Mouse (Mus musculus): ENCODE data around the gene Lgi4. TPM values are rescaled to one million over a fixed set of nuclear protein-coding genes. Genes with fewer than 3 reads are reported as not detected.

Gene Lgi4
- polyA plus RNA-seq, 1 experiment from 2014 or later, result 0.78 TPM

DNA sequence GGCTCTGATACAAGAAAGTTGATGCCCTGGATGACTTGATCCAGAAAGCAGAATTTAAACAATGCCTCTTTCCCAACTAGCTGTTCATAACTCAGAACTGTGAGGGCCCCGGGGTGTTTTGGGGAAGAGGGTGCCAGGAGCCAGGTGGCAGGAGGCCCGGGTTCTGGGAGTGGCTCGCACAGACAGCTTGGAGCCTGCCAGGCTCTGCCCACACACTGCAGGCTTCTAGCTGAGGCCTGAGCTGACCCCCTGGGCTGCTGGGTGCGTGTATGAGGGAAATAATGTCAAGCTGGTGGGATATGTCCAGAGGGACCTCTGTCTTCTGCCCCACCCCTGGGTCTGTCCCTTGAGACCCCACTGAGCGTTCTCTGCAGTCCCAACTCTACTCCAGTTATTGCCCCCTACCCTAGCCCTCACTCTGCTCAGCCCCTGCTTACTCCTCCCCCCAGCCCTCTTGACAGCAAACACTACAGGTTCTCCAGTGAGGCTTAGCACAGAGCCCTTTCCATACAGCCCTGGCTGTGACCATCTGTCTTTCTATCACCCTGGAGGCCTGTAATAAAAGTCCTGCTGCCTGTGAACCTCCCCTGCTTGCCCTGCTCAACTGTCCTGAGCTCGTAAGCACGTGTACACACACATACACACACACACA is 15.0 kb downstream of the Lgi4 start:
- H3K9me3 ChIP-seq (ENCODE audit: control insufficient read depth, low read depth, low read length), result no peaks in the 10 kb centered on the region
- H3K27me3 ChIP-seq (ENCODE audit: control insufficient read depth, insufficient read depth, low read length), result no peaks in the 10 kb centered on the region
- peaks cover 3% of the 10 kb centered on the region; the same call in 1 of the 2 replicates for H3K36me3 ChIP-seq (ENCODE audit: control insufficient read depth, insufficient read depth, low read length)
- WGBS, result 49% methylated on average over 7 of the region's 7 CpGs
- H3K4me1 ChIP-seq (ENCODE audit: control insufficient read depth, insufficient read depth, low read length), result peaks cover 27% of the 10 kb centered on the region
- peak overlapping the region; percentile 87 for H3K27ac ChIP-seq (ENCODE audit: low read length)
- H3K4me3 ChIP-seq (ENCODE audit: low read depth, low read length), result peak overlapping the region; percentile 30
- no peak overlapping the region for H3K9ac ChIP-seq (replicated peaks; ENCODE audit: low read depth, low read length)
- no peak for ATAC-seq (ENCODE audit: insufficient number of reproducible peaks, insufficient read depth, low FRiP score, low read depth)
- H3K4me2 ChIP-seq (replicated peaks; ENCODE audit: low read depth, low read length), result peak overlapping the region; percentile 34

DNA sequence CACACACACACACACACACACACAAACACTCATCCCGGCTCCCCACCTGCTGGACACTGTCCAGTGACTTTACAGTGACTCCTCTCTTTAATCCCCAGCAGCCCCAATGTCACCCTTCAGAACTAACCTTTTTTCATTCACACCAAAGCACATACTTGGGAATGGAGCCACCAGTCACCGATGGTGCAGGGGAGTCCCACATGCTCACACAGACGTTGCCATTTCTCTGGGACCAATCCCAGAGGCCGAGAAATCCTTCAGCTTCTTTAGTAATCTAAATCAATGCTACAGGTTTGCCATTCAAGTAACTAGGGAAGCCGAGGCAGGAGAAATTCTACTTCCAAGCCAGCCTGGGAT is 15.5 kb downstream of the Lgi4 start:
- 70% methylated on average over 5 of the region's 5 CpGs for WGBS
- 0 out of 2 replicates have a peak, but pooled peaks cover 3% of the 10 kb centered on the region for H3K36me3 ChIP-seq (ENCODE audit: control insufficient read depth, insufficient read depth, low read length)
- no peak overlapping the region for H3K9ac ChIP-seq (replicated peaks; ENCODE audit: low read depth, low read length)
- H3K4me1 ChIP-seq (ENCODE audit: control insufficient read depth, insufficient read depth, low read length), result peaks cover 27% of the 10 kb centered on the region
- peak overlapping the region; percentile 34 for H3K4me2 ChIP-seq (replicated peaks; ENCODE audit: low read depth, low read length)
- H3K4me3 ChIP-seq (ENCODE audit: low read depth, low read length), result peak overlapping the region; percentile 30
- no peak for ATAC-seq (ENCODE audit: insufficient number of reproducible peaks, insufficient read depth, low FRiP score, low read depth)
- H3K27me3 ChIP-seq (ENCODE audit: control insufficient read depth, insufficient read depth, low read length), result no peaks in the 10 kb centered on the region
- no peaks in the 10 kb centered on the region for H3K9me3 ChIP-seq (ENCODE audit: control insufficient read depth, low read depth, low read length)
- H3K27ac ChIP-seq (ENCODE audit: low read length), result peak overlapping the region; percentile 87; the same call in 1 of the 2 replicates

DNA sequence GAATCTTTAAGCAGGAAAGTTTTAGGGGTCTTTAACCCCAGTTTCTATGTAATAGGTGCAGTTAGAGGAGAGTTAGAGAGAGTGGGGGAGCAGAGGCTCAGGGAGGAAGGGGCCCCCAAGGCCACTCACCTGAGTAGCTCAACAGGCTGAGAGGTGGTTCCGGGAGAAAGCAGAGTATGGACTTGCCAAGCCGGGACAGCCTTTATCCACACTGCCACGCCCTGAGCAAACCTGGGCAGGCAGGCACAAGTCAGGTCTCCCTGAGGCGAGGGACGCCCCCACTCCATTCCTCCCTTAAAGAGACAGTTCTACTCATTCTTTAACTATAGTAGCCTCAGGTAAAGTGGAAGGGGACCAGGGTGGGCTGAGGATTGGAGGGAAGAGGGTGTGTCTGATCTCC is 17.4 kb downstream of the Lgi4 start, which contains the start of gene Fxyd3:
Gene Fxyd3, minus strand, starts transcription at position 213 of the 400 bp plus-strand sequence.
- Histone ChIP-seq H3K9ac (replicated peaks; ENCODE audit: low read depth, low read length) (0 out of 2 replicates have a peak within 1 kb of the TSS, but pooled peaks have one; percentile 4), H3K27ac (ENCODE audit: low read length) (peak within 1 kb of the TSS; percentile 80), H3K4me3 (ENCODE audit: low read depth, low read length) (peak within 1 kb of the TSS; percentile 30), H3K9me3 (ENCODE audit: control insufficient read depth, low read depth, low read length) (no peaks in the 10 kb centered on the region), H3K27me3 (ENCODE audit: control insufficient read depth, insufficient read depth, low read length) (no peaks in the 10 kb centered on the region), H3K36me3 (ENCODE audit: control insufficient read depth, insufficient read depth, low read length) (no peaks in the 10 kb centered on the region), H3K4me2 (replicated peaks; ENCODE audit: low read depth, low read length) (peak within 1 kb of the TSS; percentile 34), H3K4me1 (ENCODE audit: control insufficient read depth, insufficient read depth, low read length) (peaks cover 18% of the 10 kb centered on the region)
- ATAC-seq (ENCODE audit: insufficient number of reproducible peaks, insufficient read depth, low FRiP score, low read depth), result peak; percentile 78
- WGBS, result 38% methylated on average over 5 of the region's 5 CpGs

DNA sequence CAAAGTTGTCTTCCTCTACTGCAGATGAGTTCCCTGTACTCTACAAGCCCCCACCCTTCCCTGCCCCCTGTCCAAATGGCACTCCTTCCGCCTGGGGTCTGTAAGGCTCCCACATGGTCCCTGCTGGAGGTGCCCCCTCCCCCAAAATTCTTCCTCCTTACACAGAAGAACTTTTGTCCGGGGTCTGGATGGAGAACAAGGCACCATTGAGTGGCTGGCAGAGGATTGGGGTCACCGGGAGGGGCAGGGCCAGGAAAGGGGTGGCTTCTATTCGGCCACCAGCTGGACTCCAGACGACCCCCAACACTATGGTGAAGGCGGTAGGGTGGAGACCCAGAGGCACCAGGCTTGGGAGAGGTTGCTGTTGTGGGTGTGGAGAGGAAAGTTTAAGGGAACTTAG is 18.3 kb downstream of the Lgi4 start:
- ATAC-seq (ENCODE audit: insufficient number of reproducible peaks, insufficient read depth, low FRiP score, low read depth), result peak; percentile 5; the same call in 1 of the 2 replicates
- no peaks in the 10 kb centered on the region for H3K9me3 ChIP-seq (ENCODE audit: control insufficient read depth, low read depth, low read length)
- H3K4me1 ChIP-seq (ENCODE audit: control insufficient read depth, insufficient read depth, low read length), result peaks cover 9% of the 10 kb centered on the region
- H3K27me3 ChIP-seq (ENCODE audit: control insufficient read depth, insufficient read depth, low read length), result no peaks in the 10 kb centered on the region
- peak overlapping the region; percentile 80; the same call in 1 of the 2 replicates for H3K27ac ChIP-seq (ENCODE audit: low read length)
- 51% methylated on average over 6 of the region's 6 CpGs for WGBS
- H3K36me3 ChIP-seq (ENCODE audit: control insufficient read depth, insufficient read depth, low read length), result no peaks in the 10 kb centered on the region
- H3K4me2 ChIP-seq (replicated peaks; ENCODE audit: low read depth, low read length), result no peak overlapping the region
- H3K4me3 ChIP-seq (ENCODE audit: low read depth, low read length), result no peak overlapping the region
- no peak overlapping the region for H3K9ac ChIP-seq (replicated peaks; ENCODE audit: low read depth, low read length)

DNA sequence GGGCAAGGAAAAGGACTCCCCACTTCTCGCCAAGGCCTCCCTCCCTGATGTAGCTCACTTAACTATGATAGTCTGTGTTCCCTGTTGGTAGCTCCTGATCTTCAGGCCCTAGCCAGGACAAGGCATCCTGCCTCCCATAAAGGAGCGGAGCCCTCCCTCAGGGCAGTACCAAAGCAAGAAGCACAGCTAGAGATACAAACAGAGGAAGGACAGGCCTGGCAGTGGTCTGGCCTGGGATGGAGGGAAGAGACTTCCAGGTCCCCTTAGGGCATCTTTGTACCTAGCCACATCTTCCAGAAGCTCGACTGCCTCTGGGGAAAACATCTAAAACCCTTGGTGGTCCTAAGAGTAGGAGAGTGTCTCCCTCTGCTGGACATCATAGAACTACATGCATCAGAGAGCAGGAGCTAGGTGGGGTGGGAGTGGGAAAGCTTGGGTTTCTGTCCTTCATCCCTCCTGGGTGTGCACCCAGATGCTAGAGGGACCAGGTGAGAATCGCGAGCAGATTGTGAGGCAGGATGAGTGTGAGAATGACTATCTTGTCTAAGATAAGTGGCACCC is 18.8 kb downstream of the Lgi4 start:
- ATAC-seq (ENCODE audit: insufficient number of reproducible peaks, insufficient read depth, low FRiP score, low read depth), result peak; percentile 28; the same call in 1 of the 2 replicates
- Histone ChIP-seq H3K4me3 (ENCODE audit: low read depth, low read length) (no peak overlapping the region), H3K36me3 (ENCODE audit: control insufficient read depth, insufficient read depth, low read length) (no peaks in the 10 kb centered on the region), H3K9me3 (ENCODE audit: control insufficient read depth, low read depth, low read length) (no peaks in the 10 kb centered on the region), H3K9ac (replicated peaks; ENCODE audit: low read depth, low read length) (no peak overlapping the region), H3K27me3 (ENCODE audit: control insufficient read depth, insufficient read depth, low read length) (no peaks in the 10 kb centered on the region), H3K4me1 (ENCODE audit: control insufficient read depth, insufficient read depth, low read length) (peaks cover 9% of the 10 kb centered on the region; the same call in 1 of the 2 replicates), H3K27ac (ENCODE audit: low read length) (no peak overlapping the region), H3K4me2 (replicated peaks; ENCODE audit: low read depth, low read length) (no peak overlapping the region)
- WGBS, result 39% methylated on average over 5 of the region's 5 CpGs

DNA sequence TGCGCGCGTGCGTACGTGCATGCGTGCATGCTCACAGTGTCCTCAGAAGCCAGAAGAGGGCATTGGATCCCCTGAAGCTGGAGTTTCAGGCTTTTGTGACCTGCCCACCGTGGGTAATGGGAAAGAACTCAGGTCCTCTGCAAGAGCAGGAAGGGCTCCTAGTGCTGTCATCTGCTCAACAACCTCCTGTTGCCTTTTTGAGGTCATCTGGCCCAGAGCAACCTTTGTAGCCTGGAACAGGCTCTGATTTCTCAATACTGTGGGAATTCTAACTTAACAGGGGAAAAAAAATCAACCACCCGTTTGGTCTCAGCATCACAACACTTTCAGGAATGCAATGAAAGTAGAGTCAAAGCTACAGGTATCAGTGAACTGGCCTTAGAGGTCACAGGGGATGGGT is 20.5 kb downstream of the Lgi4 start:
- 85% methylated on average over 8 of the region's 8 CpGs for WGBS
- no peaks in the 10 kb centered on the region for H3K27me3 ChIP-seq (ENCODE audit: control insufficient read depth, insufficient read depth, low read length)
- H3K27ac ChIP-seq (ENCODE audit: low read length), result no peak overlapping the region
- no peak overlapping the region for H3K4me3 ChIP-seq (ENCODE audit: low read depth, low read length)
- ATAC-seq (ENCODE audit: insufficient number of reproducible peaks, insufficient read depth, low FRiP score, low read depth), result no peak
- H3K9me3 ChIP-seq (ENCODE audit: control insufficient read depth, low read depth, low read length), result no peaks in the 10 kb centered on the region
- H3K9ac ChIP-seq (replicated peaks; ENCODE audit: low read depth, low read length), result no peak overlapping the region
- no peaks in the 10 kb centered on the region for H3K36me3 ChIP-seq (ENCODE audit: control insufficient read depth, insufficient read depth, low read length)
- H3K4me1 ChIP-seq (ENCODE audit: control insufficient read depth, insufficient read depth, low read length), result peaks cover 13% of the 10 kb centered on the region; the same call in 1 of the 2 replicates
- no peak overlapping the region for H3K4me2 ChIP-seq (replicated peaks; ENCODE audit: low read depth, low read length)

DNA sequence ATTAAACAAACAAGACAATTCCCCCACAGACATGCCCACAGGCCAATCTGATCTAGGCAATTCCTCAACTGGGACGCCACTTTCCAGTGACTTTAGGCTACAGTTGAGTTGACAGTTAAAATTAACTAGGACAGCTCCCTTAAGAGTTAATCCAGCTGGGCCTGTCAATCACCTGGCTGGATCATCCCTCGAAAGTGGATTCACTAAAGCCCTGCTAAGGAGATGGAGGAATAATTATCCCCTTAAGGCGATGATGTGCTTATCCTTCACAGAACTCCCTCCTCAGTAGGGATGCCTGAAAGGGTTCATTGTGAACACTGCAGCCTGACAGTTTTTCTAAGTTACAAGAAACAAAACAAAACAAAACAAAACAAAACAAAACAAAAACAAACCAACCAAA is 21.5 kb downstream of the Lgi4 start:
- peaks cover 19% of the 10 kb centered on the region; the same call in 1 of the 2 replicates for H3K4me1 ChIP-seq (ENCODE audit: control insufficient read depth, insufficient read depth, low read length)
- no peaks in the 10 kb centered on the region for H3K9me3 ChIP-seq (ENCODE audit: control insufficient read depth, low read depth, low read length)
- no peak overlapping the region for H3K4me3 ChIP-seq (ENCODE audit: low read depth, low read length)
- no peak overlapping the region for H3K9ac ChIP-seq (replicated peaks; ENCODE audit: low read depth, low read length)
- no peak for ATAC-seq (ENCODE audit: insufficient number of reproducible peaks, insufficient read depth, low FRiP score, low read depth)
- no peak overlapping the region for H3K27ac ChIP-seq (ENCODE audit: low read length)
- H3K4me2 ChIP-seq (replicated peaks; ENCODE audit: low read depth, low read length), result no peak overlapping the region
- no peaks in the 10 kb centered on the region for H3K27me3 ChIP-seq (ENCODE audit: control insufficient read depth, insufficient read depth, low read length)
- H3K36me3 ChIP-seq (ENCODE audit: control insufficient read depth, insufficient read depth, low read length), result no peaks in the 10 kb centered on the region
- WGBS, result 72% methylated on average over 3 of the region's 3 CpGs

DNA sequence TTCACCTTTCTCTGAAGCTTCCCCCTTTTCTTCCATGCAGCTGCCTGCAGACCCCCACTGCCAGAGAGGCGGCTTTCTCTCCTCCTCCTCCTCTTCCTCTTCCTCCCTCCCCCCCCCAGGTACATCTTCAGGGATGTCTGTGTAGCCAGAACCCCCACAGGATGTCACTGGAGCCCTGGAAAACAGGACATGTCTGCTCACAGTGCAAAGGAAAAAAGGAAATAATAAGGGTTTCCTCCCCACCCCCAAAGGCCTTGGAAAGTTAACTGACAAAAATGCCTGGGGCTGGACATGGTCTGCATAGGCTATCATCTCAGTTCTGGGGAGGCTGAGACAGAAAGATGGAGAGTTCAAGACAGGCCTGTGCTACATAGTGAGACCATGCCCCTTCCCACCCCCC is 22.0 kb downstream of the Lgi4 start:
- ATAC-seq (ENCODE audit: insufficient number of reproducible peaks, insufficient read depth, low FRiP score, low read depth), result no peak
- Histone ChIP-seq H3K27ac (ENCODE audit: low read length) (no peak overlapping the region), H3K9ac (replicated peaks; ENCODE audit: low read depth, low read length) (no peak overlapping the region), H3K27me3 (ENCODE audit: control insufficient read depth, insufficient read depth, low read length) (no peaks in the 10 kb centered on the region), H3K4me1 (ENCODE audit: control insufficient read depth, insufficient read depth, low read length) (peaks cover 19% of the 10 kb centered on the region; the same call in 1 of the 2 replicates), H3K36me3 (ENCODE audit: control insufficient read depth, insufficient read depth, low read length) (no peaks in the 10 kb centered on the region), H3K4me2 (replicated peaks; ENCODE audit: low read depth, low read length) (no peak overlapping the region), H3K9me3 (ENCODE audit: control insufficient read depth, low read depth, low read length) (no peaks in the 10 kb centered on the region), H3K4me3 (ENCODE audit: low read depth, low read length) (no peak overlapping the region)
- 63% methylated on average over 1 of the region's 1 CpGs for WGBS

Measured in stomach, embryonic 14.5 days (tissue).